Mouse (Mus musculus) intestine, embryonic 16.5 days (tissue): ENCODE data around the gene Cd36. TPM values are rescaled to one million over a fixed set of nuclear protein-coding genes. Genes with fewer than 3 reads are reported as not detected.
"Not testable (repeated sequence)": the region's sequence is repeated elsewhere in the genome, so short reads cannot be mapped to it uniquely, and the experiment has no call there.

Experiments
- ATAC-seq: fragments of 200-750 bp; cut with Nextera tagmentation; 2 replicates; pipeline ENCODE4 v1.8.0; 2017; ENCODE audit warnings: moderate TSS enrichment, moderate library complexity
- H3K27ac ChIP-seq: fragments of 300-500 bp; sonication (generic); 2 replicates; pipeline ENCODE4 v1.5.1; 2014; ENCODE audit warnings: mild to moderate bottlenecking, low read length
- H3K27me3 ChIP-seq: fragments of 300-500 bp; sonication (generic); replicated peaks from 2 replicates; pipeline ENCODE4 v1.6.1; 2014; ENCODE audit warnings: low read length, control low read depth, mixed read lengths; ENCODE audit not compliant: control insufficient read depth, insufficient read depth
- H3K36me3 ChIP-seq: fragments of 300-500 bp; sonication (generic); 2 replicates; pipeline ENCODE4 v1.6.1; 2014; ENCODE audit warnings: low read length, control low read depth; ENCODE audit not compliant: control insufficient read depth, insufficient read depth
- H3K4me1 ChIP-seq: fragments of 300-500 bp; sonication (generic); 2 replicates; pipeline ENCODE4 v1.6.1; 2014; ENCODE audit warnings: low read length, control low read depth, mixed read lengths; ENCODE audit not compliant: control insufficient read depth, insufficient read depth
- H3K4me2 ChIP-seq: fragments of 300-500 bp; sonication (generic); 2 replicates; pipeline ENCODE4 v1.6.1; 2014; ENCODE audit warnings: low read depth, low read length, control low read depth
- H3K4me3 ChIP-seq: fragments of 300-500 bp; sonication (generic); 2 replicates; pipeline ENCODE4 v1.5.1; 2014; ENCODE audit warnings: mild to moderate bottlenecking, low read length
- H3K9ac ChIP-seq: fragments of 300-500 bp; sonication (generic); 2 replicates; pipeline ENCODE4 v1.6.1; 2014; ENCODE audit warnings: low read depth, low read length
- H3K9me3 ChIP-seq: fragments of 300-500 bp; sonication (generic); 2 replicates; pipeline ENCODE4 v1.6.1; 2016; ENCODE audit warnings: low read length, control low read depth; ENCODE audit not compliant: control insufficient read depth
- WGBS: fragments of 180-500 bp; shearing (Covaris S2); extraction: QIAGEN DNeasy Blood & Tissue Kit; methylation state at CpG from one replicate; pipeline ENCODE4 v1.1.7; 2014; 5-methylcytosine and 5-hydroxymethylcytosine counted together
- polyA plus RNA-seq: library from polyadenylated mRNA; unstranded; fragments of >200 nt; fragmentation: Nextera tagmentation; extraction: Ambion mirVana; gene quantifications from 2 replicates; pipeline ENCODE4 v1.2.1, GENCODE M21; 2015

Cd36 gene
- polyA plus RNA-seq, result 44.9 and 63.4 TPM in 2 replicates

- no peaks in the 10 kb centered on the region for H3K36me3 ChIP-seq
- no peak within 1 kb of the TSS for H3K4me2 ChIP-seq
- H3K4me3 ChIP-seq, result no peak within 1 kb of the TSS
- WGBS, result 24% methylated on average over 5 of the region's 5 CpGs
- H3K4me1 ChIP-seq, result no peaks in the 10 kb centered on the region
- no peaks in the 10 kb centered on the region for H3K9me3 ChIP-seq
- H3K27ac ChIP-seq, result no peak within 1 kb of the TSS
- ATAC-seq, result no peak
- no peak within 1 kb of the TSS for H3K9ac ChIP-seq
- no peaks in the 10 kb centered on the region for H3K27me3 ChIP-seq
Measured at GRCm38 (mm10) chr5:17888598-17888997, at the start of gene Cd36. TSS of gene Cd36 (minus strand) at chr5:17888801.

GRCm38 (mm10) chr5:17934501-17934900 lies 45.9 kb upstream of the Cd36 start:
- Histone ChIP-seq H3K27me3 (no peaks in the 10 kb centered on the region), H3K4me3 (no peak overlapping the region), H3K4me2 (no peak overlapping the region), H3K36me3 (no peaks in the 10 kb centered on the region), H3K27ac (no peak overlapping the region), H3K9ac (no peak overlapping the region), H3K4me1 (no peaks in the 10 kb centered on the region), H3K9me3 (no peaks in the 10 kb centered on the region)
- no peak for ATAC-seq
- 68% methylated on average over 1 of the region's 1 CpGs for WGBS

GRCm38 (mm10) chr5:17931588-17931987 lies 43.0 kb upstream of the Cd36 start:
- H3K9ac ChIP-seq, H3K36me3 ChIP-seq, H3K27ac ChIP-seq, H3K9me3 ChIP-seq, H3K4me3 ChIP-seq, ATAC-seq, H3K4me2 ChIP-seq, H3K4me1 ChIP-seq, H3K27me3 ChIP-seq: not testable (repeated sequence)
- 96% methylated on average over 2 of the region's 2 CpGs for WGBS

- ATAC-seq, result no peak
- no peak overlapping the region for H3K4me3 ChIP-seq
- WGBS, result 47% methylated on average over 7 of the region's 7 CpGs
- H3K4me2 ChIP-seq, result no peak overlapping the region
- no peak overlapping the region for H3K27ac ChIP-seq
- no peaks in the 10 kb centered on the region for H3K4me1 ChIP-seq
- H3K9me3 ChIP-seq, result no peaks in the 10 kb centered on the region
- no peaks in the 10 kb centered on the region for H3K36me3 ChIP-seq
- H3K27me3 ChIP-seq, result no peaks in the 10 kb centered on the region
- H3K9ac ChIP-seq, result no peak overlapping the region
Measured at GRCm38 (mm10) chr5:17929006-17929567, 40.5 kb upstream of the Cd36 start.

GRCm38 (mm10) chr5:17928471-17928870 lies 39.9 kb upstream of the Cd36 start:
- H3K9me3 ChIP-seq, result no peaks in the 10 kb centered on the region
- no peaks in the 10 kb centered on the region for H3K27me3 ChIP-seq
- no peak overlapping the region for H3K9ac ChIP-seq

GRCm38 (mm10) chr5:17924085-17924518 lies 35.5 kb upstream of the Cd36 start:
- 24% methylated on average over 2 of the region's 2 CpGs for WGBS
- no peaks in the 10 kb centered on the region for H3K9me3 ChIP-seq
- 0 out of 2 replicates have a peak, but pooled peaks have one; percentile 33 for ATAC-seq

More at GRCm38 (mm10) chr5:17928471-17928870, 39.9 kb upstream of the Cd36 start:
- 38% methylated on average over 4 of the region's 4 CpGs for WGBS
- H3K27ac ChIP-seq, result no peak overlapping the region
- 0 out of 2 replicates have a peak, but pooled peaks have one; percentile 44 for ATAC-seq
- H3K4me1 ChIP-seq, result no peaks in the 10 kb centered on the region
- no peaks in the 10 kb centered on the region for H3K36me3 ChIP-seq
- no peak overlapping the region for H3K4me2 ChIP-seq
- no peak overlapping the region for H3K4me3 ChIP-seq

GRCm38 (mm10) chr5:17923648-17924047 lies 35.0 kb upstream of the Cd36 start:
- H3K27ac ChIP-seq, result no peak overlapping the region

More at GRCm38 (mm10) chr5:17924085-17924518, 35.5 kb upstream of the Cd36 start:
- Histone ChIP-seq H3K27ac (no peak overlapping the region), H3K4me3 (no peak overlapping the region), H3K4me2 (no peak overlapping the region), H3K4me1 (no peaks in the 10 kb centered on the region), H3K27me3 (no peaks in the 10 kb centered on the region), H3K36me3 (no peaks in the 10 kb centered on the region), H3K9ac (no peak overlapping the region)

GRCm38 (mm10) chr5:17918966-17919365 lies 30.4 kb upstream of the Cd36 start:
- Histone ChIP-seq H3K4me3 (no peak overlapping the region), H3K9me3 (no peaks in the 10 kb centered on the region), H3K9ac (no peak overlapping the region), H3K36me3 (no peaks in the 10 kb centered on the region), H3K4me2 (no peak overlapping the region), H3K4me1 (no peaks in the 10 kb centered on the region), H3K27me3 (no peaks in the 10 kb centered on the region), H3K27ac (no peak overlapping the region)
- peak; percentile 28; the same call in 1 of the 2 replicates for ATAC-seq
- 75% methylated on average over 5 of the region's 5 CpGs for WGBS

More at GRCm38 (mm10) chr5:17923648-17924047, 35.0 kb upstream of the Cd36 start:
- H3K4me1 ChIP-seq, result no peaks in the 10 kb centered on the region
- no peaks in the 10 kb centered on the region for H3K27me3 ChIP-seq
- WGBS, result 83% methylated on average over 3 of the region's 3 CpGs
- no peaks in the 10 kb centered on the region for H3K9me3 ChIP-seq
- no peak for ATAC-seq
- no peak overlapping the region for H3K9ac ChIP-seq
- no peaks in the 10 kb centered on the region for H3K36me3 ChIP-seq
- no peak overlapping the region for H3K4me2 ChIP-seq
- no peak overlapping the region for H3K4me3 ChIP-seq

- H3K9ac ChIP-seq, result no peak overlapping the region
- H3K27me3 ChIP-seq, result no peaks in the 10 kb centered on the region
- 49% methylated on average over 7 of the region's 7 CpGs for whole genome bisulfite sequencing
- no peaks in the 10 kb centered on the region for H3K9me3 ChIP-seq
- no peaks in the 10 kb centered on the region for H3K4me1 ChIP-seq
- H3K4me3 ChIP-seq, result no peak overlapping the region
- no peaks in the 10 kb centered on the region for H3K36me3 ChIP-seq
- H3K4me2 ChIP-seq, result no peak overlapping the region
- no peak overlapping the region for H3K27ac ChIP-seq
- ATAC-seq, result no peak
Measured at GRCm38 (mm10) chr5:17904766-17905165, 16.2 kb upstream of the Cd36 start.

GRCm38 (mm10) chr5:17898948-17899347 lies 10.3 kb upstream of the Cd36 start:
- H3K9me3 ChIP-seq, result no peaks in the 10 kb centered on the region
- no peak overlapping the region for H3K9ac ChIP-seq
- no peaks in the 10 kb centered on the region for H3K27me3 ChIP-seq
- H3K36me3 ChIP-seq, result no peaks in the 10 kb centered on the region
- no peak overlapping the region for H3K4me3 ChIP-seq
- no peak for ATAC-seq
- no peaks in the 10 kb centered on the region for H3K4me1 ChIP-seq
- no peak overlapping the region for H3K27ac ChIP-seq
- WGBS, result 60% methylated on average over 3 of the region's 3 CpGs
- no peak overlapping the region for H3K4me2 ChIP-seq
